Comparison of ENCODE assay signal across 9 mouse cellular contexts in the genomic region with DNA sequence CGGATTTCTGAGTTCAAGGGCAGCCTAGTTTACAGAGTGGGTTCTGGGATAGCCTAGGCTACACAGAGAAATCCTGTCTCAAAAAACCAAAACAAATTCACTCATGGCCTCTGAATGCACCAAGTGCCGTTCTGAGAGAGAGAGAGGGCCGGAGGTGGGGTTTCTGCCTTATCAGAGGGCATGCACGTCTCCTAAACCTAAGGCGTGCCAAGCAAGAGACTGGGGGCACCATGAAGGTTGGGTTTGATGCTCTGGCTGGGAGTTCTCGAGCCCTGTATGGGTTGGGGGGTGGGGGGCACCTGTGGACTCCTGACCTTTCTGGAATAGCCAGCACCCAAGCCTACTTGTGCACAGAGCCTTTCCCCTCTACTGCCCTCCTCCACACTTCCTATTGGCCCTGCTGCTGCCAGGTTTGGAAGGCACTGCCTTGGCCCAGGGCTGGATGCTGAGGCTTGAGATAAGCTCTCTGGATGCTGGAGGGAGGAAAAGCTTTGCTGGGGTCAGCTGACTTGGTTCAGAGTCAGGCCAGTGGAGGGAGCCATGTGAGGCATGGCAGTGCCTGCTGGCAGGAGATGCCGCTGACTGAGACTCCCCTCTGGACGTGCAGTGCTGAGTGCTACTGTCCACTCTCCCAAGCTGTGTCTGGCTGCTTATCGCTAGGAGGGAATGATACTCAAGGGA. TPM values are rescaled to one million over a fixed set of nuclear protein-coding genes. Genes with fewer than 3 reads are reported as not detected.
A peak's percentile ranks its signal among the peaks of the same experiment; 100 is the strongest.
DNase-seq lines count a peak whose midpoint lies in the region; ATAC-seq and TF ChIP-seq lines count a peak whose summit lies in the region.
"Had no signal": no experiment of that assay in that cellular context is flagged by ENCODE, and none has a peak within 500 bp of the region (broad histone marks: within the 10 kb centered on the region; RNA-seq: fewer than 3 reads in every experiment).

No protein-coding gene starts in this region.

- no peak for TF ChIP-seq POLR2A in spleen, adult 2 months (IDR thresholded peaks at IDR 0.05; ENCODE audit: low read depth, low read length)

- intact Hi-C loops in left cerebral cortex, postnatal 10 days (cut with DNase I): no loop called here

- ATAC-seq in forebrain, embryonic 14.5 days: no peak
- ATAC-seq in intestine, postnatal 0 days: no peak
- ATAC-seq: Patski had no signal

- TF ChIP-seq CTCF in intestine, postnatal 0 days (IDR thresholded peaks at IDR 0.05; ENCODE audit: low read depth): peak; percentile 19; the same call in 1 of the 2 replicates
- TF ChIP-seq CTCF in spleen, adult 2 months (IDR thresholded peaks at IDR 0.05; ENCODE audit: extremely low read depth, insufficient read depth, insufficient read length, insufficient replicate concordance): no peak

- no peak for DNase-seq in forebrain, embryonic 10.5 days (ENCODE audit: extremely low spot score, low spot score)
- DNase-seq in forebrain, embryonic 14.5 days (ENCODE audit: low spot score): no peak
- peak; percentile 27 for DNase-seq in urinary bladder, postnatal 14 days (ENCODE audit: low spot score)
- DNase-seq in urinary bladder, postnatal 10 days (ENCODE audit: low spot score): no peak
- DNase-seq in spleen, adult 2 months (ENCODE audit: low read depth in 1 of 2, low spot score in 2 of 2): no peak
- no peak for DNase-seq in left cerebral cortex, postnatal 10 days (ENCODE audit: extremely low spot score in 1 of 2, low spot score in 2 of 2)
- DNase-seq in testis, postnatal 10 days (ENCODE audit: low spot score): no peak

- H3K4me1 ChIP-seq in forebrain, embryonic 10.5 days: peaks cover 59% of the 10 kb centered on the region
- H3K4me1 ChIP-seq in forebrain, embryonic 14.5 days (ENCODE audit: control insufficient read depth, insufficient read depth, low read length): peaks cover 7% of the 10 kb centered on the region; the same call in 1 of the 2 replicates
- H3K4me1 ChIP-seq in intestine, postnatal 0 days (replicated peaks; ENCODE audit: control insufficient read depth, insufficient read depth, low read length): no peaks in the 10 kb centered on the region
- H3K4me1 ChIP-seq in spleen, adult 2 months (ENCODE audit: control insufficient read depth, insufficient read depth, insufficient read length): peaks cover 10% of the 10 kb centered on the region; the same call in 1 of the 2 replicates

- H3K27me3 ChIP-seq in forebrain, embryonic 10.5 days (ENCODE audit: poor library complexity, severe bottlenecking): peaks cover 43% of the 10 kb centered on the region
- no peaks in the 10 kb centered on the region for H3K27me3 ChIP-seq in forebrain, embryonic 14.5 days (replicated peaks; ENCODE audit: control insufficient read depth, insufficient read depth, low read length)
- H3K27me3 ChIP-seq in intestine, postnatal 0 days (replicated peaks; ENCODE audit: control insufficient read depth, insufficient read depth, low read length): 0 out of 2 replicates have a peak, but pooled peaks cover 6% of the 10 kb centered on the region
- H3K27me3 ChIP-seq in spleen, adult 2 months (ENCODE audit: control insufficient read depth, insufficient read depth, low read length): no peaks in the 10 kb centered on the region
- H3K27me3 ChIP-seq: Patski had no signal

- H3K4me2 ChIP-seq in forebrain, embryonic 14.5 days (ENCODE audit: low read length): no peak overlapping the region
- H3K4me2 ChIP-seq in intestine, postnatal 0 days (replicated peaks; ENCODE audit: low read depth): no peak overlapping the region

- H3K27ac ChIP-seq in forebrain, embryonic 10.5 days: peak overlapping the region; percentile 48; the same call in 1 of the 2 replicates
- H3K27ac ChIP-seq in forebrain, embryonic 14.5 days (ENCODE audit: low read depth, low read length): no peak overlapping the region
- H3K27ac ChIP-seq in intestine, postnatal 0 days (ENCODE audit: low read depth, low read length): no peak overlapping the region
- H3K27ac ChIP-seq in spleen, adult 2 months (ENCODE audit: insufficient read depth, low read length): peak overlapping the region; percentile 67

- H3K36me3 ChIP-seq in forebrain, embryonic 10.5 days (replicated peaks): peaks cover 8% of the 10 kb centered on the region
- no peaks in the 10 kb centered on the region for H3K36me3 ChIP-seq in forebrain, embryonic 14.5 days (ENCODE audit: control insufficient read depth, insufficient read depth, low read length)
- H3K36me3 ChIP-seq in intestine, postnatal 0 days (ENCODE audit: control insufficient read depth, insufficient read depth): no peaks in the 10 kb centered on the region
- no peaks in the 10 kb centered on the region for H3K36me3 ChIP-seq in spleen, adult 2 months (ENCODE audit: control insufficient read depth, insufficient read depth, low read length)

- no peak overlapping the region for H3K4me3 ChIP-seq in forebrain, embryonic 10.5 days
- H3K4me3 ChIP-seq in forebrain, embryonic 14.5 days (ENCODE audit: low read depth, low read length): no peak overlapping the region
- H3K4me3 ChIP-seq in intestine, postnatal 0 days (ENCODE audit: low read depth, low read length): no peak overlapping the region
- H3K4me3 ChIP-seq in spleen, adult 2 months (ENCODE audit: extremely low read depth, insufficient read depth, insufficient read length): no peak overlapping the region

- H3K9me3 ChIP-seq in forebrain, embryonic 10.5 days: no peaks in the 10 kb centered on the region
- no peaks in the 10 kb centered on the region for H3K9me3 ChIP-seq in forebrain, embryonic 14.5 days (replicated peaks; ENCODE audit: control insufficient read depth, low read length)
- no peaks in the 10 kb centered on the region for H3K9me3 ChIP-seq in intestine, postnatal 0 days (ENCODE audit: control insufficient read depth)

- 86% methylated on average over 9 of the region's 9 CpGs for WGBS in forebrain, embryonic 10.5 days
- WGBS in forebrain, embryonic 14.5 days: 85% methylated on average over 9 of the region's 9 CpGs
- 82% methylated on average over 9 of the region's 9 CpGs for WGBS in intestine, postnatal 0 days
- 67% methylated on average over 9 of the region's 9 CpGs for WGBS in spleen, adult 2 months

- H3K9ac ChIP-seq in forebrain, embryonic 14.5 days (ENCODE audit: low read length): no peak overlapping the region
- H3K9ac ChIP-seq in intestine, postnatal 0 days (ENCODE audit: low read depth, low read length): no peak overlapping the region

RNA-seq across cellular contexts. Expression of gene Slc48a1, which starts 7.6 kb away (rescaled TPM):
- polyA plus RNA-seq in forebrain, embryonic 10.5 days (2016; fragmentation: Nextera tagmentation; extraction: Ambion mirVana): 28.7 and 32.2 TPM in 2 replicates
- 65.4 and 69.1 TPM in 2 replicates for polyA plus RNA-seq in forebrain, embryonic 14.5 days (2014; fragmentation: Nextera tagmentation; extraction: Ambion mirVana)
- polyA plus RNA-seq in intestine, postnatal 0 days (2015; fragmentation: Nextera tagmentation; extraction: Ambion mirVana): 23.1 and 24.3 TPM in 2 replicates
- polyA plus RNA-seq in spleen, adult 2 months (2012; rRNA removed): 94.0 and 117 TPM in 2 replicates
- 100 to 1,000 TPM; 122 to 127 TPM for total RNA-seq in left cerebral cortex, postnatal 10 days (2021)

RNA-seq across cellular contexts. Expression of gene Rapgef3, which starts 18.1 kb away (rescaled TPM):
- 5.4 and 6.3 TPM in 2 replicates for polyA plus RNA-seq in forebrain, embryonic 10.5 days (2016; fragmentation: Nextera tagmentation; extraction: Ambion mirVana)
- 4.9 and 6.4 TPM in 2 replicates for polyA plus RNA-seq in forebrain, embryonic 14.5 days (2014; fragmentation: Nextera tagmentation; extraction: Ambion mirVana)
- polyA plus RNA-seq in intestine, postnatal 0 days (2015; fragmentation: Nextera tagmentation; extraction: Ambion mirVana): 2.7 and 3.5 TPM in 2 replicates
- 28.8 and 33.6 TPM in 2 replicates for polyA plus RNA-seq in spleen, adult 2 months (2012; rRNA removed)
- total RNA-seq in left cerebral cortex, postnatal 10 days (2021): 10 to 100 TPM; 22.6 to 24.5 TPM

RNA-seq across cellular contexts. Expression of gene Endou, which starts 54.7 kb away (rescaled TPM):
- 0.11 and 0.12 TPM in 2 replicates for polyA plus RNA-seq in forebrain, embryonic 10.5 days (2016; fragmentation: Nextera tagmentation; extraction: Ambion mirVana)
- 0.11 and 0.14 TPM in 2 replicates for polyA plus RNA-seq in forebrain, embryonic 14.5 days (2014; fragmentation: Nextera tagmentation; extraction: Ambion mirVana)
- 0.40 and 0.42 TPM in 2 replicates for polyA plus RNA-seq in intestine, postnatal 0 days (2015; fragmentation: Nextera tagmentation; extraction: Ambion mirVana)
- polyA plus RNA-seq in spleen, adult 2 months (2012; rRNA removed): 3.0 and 4.1 TPM in 2 replicates
- under 1 TPM; 0.20 to 0.54 TPM for total RNA-seq in left cerebral cortex, postnatal 10 days (2021)

RNA-seq across cellular contexts. Expression of gene Hdac7, which starts 58.4 kb away (rescaled TPM):
- polyA plus RNA-seq in forebrain, embryonic 10.5 days (2016; fragmentation: Nextera tagmentation; extraction: Ambion mirVana): 21.6 and 25.3 TPM in 2 replicates
- polyA plus RNA-seq in forebrain, embryonic 14.5 days (2014; fragmentation: Nextera tagmentation; extraction: Ambion mirVana): 19.5 and 20.0 TPM in 2 replicates
- 7.8 and 9.2 TPM in 2 replicates for polyA plus RNA-seq in intestine, postnatal 0 days (2015; fragmentation: Nextera tagmentation; extraction: Ambion mirVana)
- polyA plus RNA-seq in spleen, adult 2 months (2012; rRNA removed): 104 and 137 TPM in 2 replicates
- 10 to 100 TPM; 21.5 to 23.5 TPM for total RNA-seq in left cerebral cortex, postnatal 10 days (2021)

Comparison
In these comparisons a context has a peak if more than half of its experiments do, and no peak if none do; other contexts are left out.
1. H3K27ac ChIP-seq: peak in forebrain, embryonic 10.5 days (single experiment) and spleen, adult 2 months (single experiment); none in forebrain, embryonic 14.5 days (single experiment) and intestine, postnatal 0 days (single experiment).